Mouse (Mus musculus): ENCODE results near the gene Rufy1. TPM values are rescaled to one million over a fixed set of nuclear protein-coding genes. Genes with fewer than 3 reads are reported as not detected.
"Not testable (repeated sequence)": the region's sequence is repeated elsewhere in the genome, so short reads cannot be mapped to it uniquely, and the experiment has no call there.

The Rufy1 gene
- polyA plus RNA-seq, 2 experiments = 5.1 to 7.1 TPM

- ATAC-seq (ENCODE audit: insufficient read depth) = no peak; the same call in 1 of the 2 replicates
- 7% methylated on average over 4 of the region's 4 CpGs for whole genome bisulfite sequencing (ENCODE audit: insufficient replicate concordance)
- Histone ChIP-seq H3K9me3 (ENCODE audit: control insufficient read depth, low read length) (no peaks in the 10 kb centered on the region), H3K9ac (replicated peaks) (no peak overlapping the region), H3K27ac (no peak overlapping the region), H3K36me3 (replicated peaks; ENCODE audit: control insufficient read depth, insufficient read depth, low read depth) (no peaks in the 10 kb centered on the region), H3K4me2 (ENCODE audit: low read depth) (no peak overlapping the region), H3K4me3 (ENCODE audit: insufficient read depth in 1 of 2, low read depth in 2 of 2, low read length in 2 of 2) (no peak overlapping the region), H3K4me1 (replicated peaks; ENCODE audit: control insufficient read depth in 2 of 2, insufficient read depth in 2 of 2, low read length in 1 of 2) (peaks cover 0 to under 1% of the 10 kb centered on the region in 2 experiments; a peak in 1 of 4 replicates), H3K27me3 (ENCODE audit: control insufficient read depth, insufficient read depth, low read length) (peaks cover 2% of the 10 kb centered on the region; the same call in 1 of the 2 replicates)
- peak; percentile 91 for TF ChIP-seq CTCF (IDR thresholded peaks at IDR 0.05; ENCODE audit: low read depth)
- no peak for TF ChIP-seq EP300 (IDR thresholded peaks at IDR 0.05; ENCODE audit: low read depth)
- peak; percentile 60 to 63 (median 63) for DNase-seq (ENCODE audit: low read depth in 3 of 3, low spot score in 3 of 3)
Measured at GRCm38 (mm10) chr11:50364548-50364947, 66.4 kb downstream of the Rufy1 start.

- H3K36me3 ChIP-seq (replicated peaks; ENCODE audit: control insufficient read depth, insufficient read depth, low read depth); H3K4me1 ChIP-seq (replicated peaks; ENCODE audit: control insufficient read depth in 2 of 2, insufficient read depth in 2 of 2, low read length in 1 of 2); H3K4me3 ChIP-seq (ENCODE audit: insufficient read depth in 1 of 2, low read depth in 2 of 2, low read length in 2 of 2); DNase-seq (ENCODE audit: low read depth in 3 of 3, low spot score in 3 of 3); H3K9me3 ChIP-seq (ENCODE audit: control insufficient read depth, low read length); ATAC-seq (ENCODE audit: insufficient read depth); H3K4me2 ChIP-seq (ENCODE audit: low read depth); H3K9ac ChIP-seq (replicated peaks); H3K27ac ChIP-seq: not testable (repeated sequence)
- H3K27me3 ChIP-seq (ENCODE audit: control insufficient read depth, insufficient read depth, low read length) = peaks cover 11% of the 10 kb centered on the region
- WGBS (ENCODE audit: insufficient replicate concordance) = 58% methylated on average over 1 of the region's 1 CpGs
Measured at GRCm38 (mm10) chr11:50361282-50361681, 69.6 kb downstream of the Rufy1 start.

GRCm38 (mm10) chr11:50358950-50359861 lies 71.7 kb downstream of the Rufy1 start:
- no peak overlapping the region; the same call in 1 of the 2 replicates for H3K9ac ChIP-seq (replicated peaks)
- TF ChIP-seq EP300 (IDR thresholded peaks at IDR 0.05; ENCODE audit: low read depth) = no peak
- no peak for TF ChIP-seq CTCF (IDR thresholded peaks at IDR 0.05; ENCODE audit: low read depth)
- peak overlapping the region; percentile 72 for H3K4me2 ChIP-seq (ENCODE audit: low read depth)
- ATAC-seq (ENCODE audit: insufficient read depth) (peak; percentile 24; the same call in 1 of the 2 replicates), DNase-seq (ENCODE audit: low read depth in 3 of 3, low spot score in 3 of 3) (peak in 1 of 3 experiments; percentile 49)
- WGBS (ENCODE audit: insufficient replicate concordance) = 3% methylated on average over 74 of the region's 74 CpGs
- peaks cover 11% of the 10 kb centered on the region for H3K27me3 ChIP-seq (ENCODE audit: control insufficient read depth, insufficient read depth, low read length)
- H3K27ac ChIP-seq = no peak overlapping the region
- H3K36me3 ChIP-seq (replicated peaks; ENCODE audit: control insufficient read depth, insufficient read depth, low read depth) = no peaks in the 10 kb centered on the region
- H3K4me3 ChIP-seq (ENCODE audit: insufficient read depth in 1 of 2, low read depth in 2 of 2, low read length in 2 of 2) = peak overlapping the region; percentile 52 to 56
- H3K9me3 ChIP-seq (ENCODE audit: control insufficient read depth, low read length) = no peaks in the 10 kb centered on the region
- peaks cover 2 to 7% of the 10 kb centered on the region in 2 experiments; a peak in 2 of 4 replicates for H3K4me1 ChIP-seq (replicated peaks; ENCODE audit: control insufficient read depth in 2 of 2, insufficient read depth in 2 of 2, low read length in 1 of 2)

GRCm38 (mm10) chr11:50355395-50355794 lies 75.5 kb downstream of the Rufy1 start:
- DNase-seq (ENCODE audit: low read depth in 3 of 3, low spot score in 3 of 3) (no peak), ATAC-seq (ENCODE audit: insufficient read depth) (peak; percentile 55)
- no peak overlapping the region for H3K4me3 ChIP-seq (ENCODE audit: insufficient read depth in 1 of 2, low read depth in 2 of 2, low read length in 2 of 2)
- no peaks in the 10 kb centered on the region for H3K9me3 ChIP-seq (ENCODE audit: control insufficient read depth, low read length)
- peaks cover 11% of the 10 kb centered on the region for H3K27me3 ChIP-seq (ENCODE audit: control insufficient read depth, insufficient read depth, low read length)
- peaks cover 2 to 7% of the 10 kb centered on the region in 2 experiments; a peak in 2 of 4 replicates for H3K4me1 ChIP-seq (replicated peaks; ENCODE audit: control insufficient read depth in 2 of 2, insufficient read depth in 2 of 2, low read length in 1 of 2)
- 7% methylated on average over 1 of the region's 1 CpGs for WGBS (ENCODE audit: insufficient replicate concordance)
- no peak overlapping the region for H3K27ac ChIP-seq
- no peak overlapping the region for H3K9ac ChIP-seq (replicated peaks)
- no peaks in the 10 kb centered on the region for H3K36me3 ChIP-seq (replicated peaks; ENCODE audit: control insufficient read depth, insufficient read depth, low read depth)
- TF ChIP-seq CTCF (IDR thresholded peaks at IDR 0.05; ENCODE audit: low read depth) (no peak), EP300 (IDR thresholded peaks at IDR 0.05; ENCODE audit: low read depth) (no peak)
- H3K4me2 ChIP-seq (ENCODE audit: low read depth) = no peak overlapping the region

GRCm38 (mm10) chr11:50354851-50355250 lies 76.1 kb downstream of the Rufy1 start:
- TF ChIP-seq CTCF (IDR thresholded peaks at IDR 0.05; ENCODE audit: low read depth) = no peak
- ATAC-seq (ENCODE audit: insufficient read depth) = peak; percentile 29; the same call in 1 of the 2 replicates

More at GRCm38 (mm10) chr11:50354851-50355250, 76.1 kb downstream of the Rufy1 start:
- Histone ChIP-seq H3K27me3 (ENCODE audit: control insufficient read depth, insufficient read depth, low read length) (peaks cover 11% of the 10 kb centered on the region), H3K4me1 (replicated peaks; ENCODE audit: control insufficient read depth in 2 of 2, insufficient read depth in 2 of 2, low read length in 1 of 2) (peaks cover 2 to 7% of the 10 kb centered on the region in 2 experiments; a peak in 2 of 4 replicates), H3K9ac (replicated peaks) (no peak overlapping the region), H3K4me3 (ENCODE audit: insufficient read depth in 1 of 2, low read depth in 2 of 2, low read length in 2 of 2) (no peak overlapping the region), H3K4me2 (ENCODE audit: low read depth) (no peak overlapping the region), H3K27ac (no peak overlapping the region), H3K9me3 (ENCODE audit: control insufficient read depth, low read length) (no peaks in the 10 kb centered on the region), H3K36me3 (replicated peaks; ENCODE audit: control insufficient read depth, insufficient read depth, low read depth) (no peaks in the 10 kb centered on the region)
- 58% methylated on average over 3 of the region's 3 CpGs for WGBS (ENCODE audit: insufficient replicate concordance)
- DNase-seq (ENCODE audit: low read depth in 3 of 3, low spot score in 3 of 3) = no peak

Data from liver, embryonic 14.5 days (tissue).